Mouse (Mus musculus) heart, adult 2 months (tissue): ENCODE results near the gene Synpr.

Experiments used
- CTCF ChIP-seq: fragments of 200-600 bp; IDR thresholded peaks from 2 replicates; pipeline ENCODE4 v1.8.1; 2022; ENCODE audit warnings: antibody characterized with exemption, mild to moderate bottlenecking, moderate library complexity
- EP300 ChIP-seq: fragments of 200-500 bp; IDR thresholded peaks from 2 replicates; pipeline ENCODE4 v1.6.1; 2011; ENCODE audit warnings: low read depth, low read length, control low read depth; ENCODE audit not compliant: insufficient read depth
- POLR2A ChIP-seq: fragments of 200-500 bp; IDR thresholded peaks from 2 replicates; pipeline ENCODE4 v1.6.1; 2011; ENCODE audit warnings: mild to moderate bottlenecking, low read depth, low read length, control low read depth; ENCODE audit not compliant: insufficient read depth

GRCm38 (mm10) chr14:13236929-13237328 lies 47.7 kb upstream of the Synpr start:
- TF ChIP-seq CTCF (peak; percentile 79), EP300 (no peak), POLR2A (no peak)
